Mouse (Mus musculus) heart, postnatal 36 days (tissue): ENCODE results near the gene Cdx4. TPM values are rescaled to one million over a fixed set of nuclear protein-coding genes. Genes with fewer than 3 reads are reported as not detected.

Experiments used
- DNase-seq, 2 experiments: peaks; one replicate each; pipeline ENCODE4 v3.0.0; 2021 to 2022
- intact Hi-C: fragments of 180-260 bp; cut with DNase I; formaldehyde crosslinking; loops from one replicate; pipeline ENCODE4 v1.15.1; 2025
- total RNA-seq, 2 experiments: library from RNA; stranded (reverse); gene quantifications; 2 replicates each; pipeline ENCODE4 v1.2.3; 2021

The Cdx4 gene
- total RNA-seq, 2 experiments from 2014 or later: not detected

GRCm38 (mm10) chrX:103371627-103372026, 50.4 kb downstream of the Cdx4 start:
- intact Hi-C loops: loop anchor here (1.0 to 2.0 kb wide), 2 partner anchors 69 to 111 kb away; no protein-coding TSS in a partner anchor
- DNase-seq: no peak

GRCm38 (mm10) chrX:103374250-103374649, 53.1 kb downstream of the Cdx4 start:
- intact Hi-C loops: no loop called here
- peak in 1 of 2 experiments; percentile 6 for DNase-seq

Other genes starting within 250 kb of the Cdx4 start
- gene Nap1l2, start 134.8 kb upstream of the Cdx4 start, total RNA-seq: not detected
- gene Chic1, start 35.1 kb downstream of the Cdx4 start, total RNA-seq: under 1 TPM; 0.57 to 0.86 TPM
- not detected for gene Tsx, start 93.1 kb downstream of the Cdx4 start, total RNA-seq
- gene Gm26992, start 100.6 kb downstream of the Cdx4 start, total RNA-seq: not detected